Mouse (Mus musculus) C2C12 (cell line): ENCODE data around the gene Ksr2.

Experiments
- CTCF ChIP-seq: IDR thresholded peaks from one replicate; pipeline ENCODE4 v1.5.1; 2011; ENCODE audit not compliant: control insufficient read depth, insufficient read depth, insufficient read length
- MAX ChIP-seq: IDR thresholded peaks from one replicate; pipeline ENCODE4 v1.6.1; 2011; ENCODE audit warnings: mild to moderate bottlenecking, control low read depth
- MYOG ChIP-seq: IDR thresholded peaks from one replicate; pipeline ENCODE4 v1.6.1; 2011; ENCODE audit not compliant: control insufficient read depth, insufficient read length; ENCODE audit errors: extremely low read depth
- USF1 ChIP-seq: IDR thresholded peaks from one replicate; pipeline ENCODE4 v1.6.1; 2011; ENCODE audit warnings: low read depth, mild to moderate bottlenecking, control low read depth, moderate library complexity

GRCm38 (mm10) chr5:117688738-117689137 is 274.9 kb downstream of the Ksr2 start:
- TF ChIP-seq CTCF (no peak), MYOG (no peak), USF1 (no peak), MAX (no peak)
